Mouse (Mus musculus) kidney, postnatal 0 days (tissue): ENCODE data around the gene Palm. TPM values are rescaled to one million over a fixed set of nuclear protein-coding genes. Genes with fewer than 3 reads are reported as not detected.

Experiments used
- ATAC-seq: fragments of 200-750 bp; cut with Nextera tagmentation; replicated peaks from 2 replicates; pipeline ENCODE4 v1.8.0; 2017; ENCODE audit warnings: low read depth, moderate number of reproducible peaks, moderate TSS enrichment, moderate library complexity; ENCODE audit not compliant: low FRiP score
- DNase-seq: peaks from one replicate; pipeline ENCODE4 v3.0.0-alpha.2; 2016; ENCODE audit warnings: low spot score
- H3K27ac ChIP-seq: fragments of 300-500 bp; sonication (generic); 2 replicates; pipeline ENCODE4 v1.5.1; 2014; ENCODE audit warnings: mild to moderate bottlenecking
- H3K27me3 ChIP-seq: fragments of 300-500 bp; sonication (generic); 2 replicates; pipeline ENCODE4 v1.6.1; 2014; ENCODE audit warnings: low read length, mixed read lengths; ENCODE audit not compliant: insufficient read depth
- H3K36me3 ChIP-seq: fragments of 300-500 bp; sonication (generic); 2 replicates; pipeline ENCODE4 v1.6.1; 2014; ENCODE audit warnings: low read length, mixed read lengths; ENCODE audit not compliant: insufficient read depth
- H3K4me1 ChIP-seq: fragments of 300-500 bp; sonication (generic); replicated peaks from 2 replicates; pipeline ENCODE4 v1.6.1; 2014; ENCODE audit warnings: antibody characterized with exemption, low read length, mixed read lengths; ENCODE audit not compliant: insufficient read depth
- H3K4me2 ChIP-seq: fragments of 300-500 bp; sonication (generic); 2 replicates; pipeline ENCODE4 v1.6.1; 2014; ENCODE audit warnings: mild to moderate bottlenecking, low read length, moderate library complexity, mixed read lengths
- H3K4me3 ChIP-seq: fragments of 300-500 bp; sonication (generic); replicated peaks from 2 replicates; pipeline ENCODE4 v1.5.1; 2014; ENCODE audit warnings: low read depth, low read length
- H3K9ac ChIP-seq: fragments of 300-500 bp; sonication (generic); 2 replicates; pipeline ENCODE4 v1.6.1; 2014; ENCODE audit warnings: low read depth, low read length
- H3K9me3 ChIP-seq: fragments of 300-500 bp; sonication (generic); replicated peaks from 2 replicates; pipeline ENCODE4 v1.6.1; 2016; ENCODE audit warnings: low read length, inconsistent platforms, mixed read lengths
- CTCF ChIP-seq: IDR thresholded peaks from 2 replicates; pipeline ENCODE4 v1.5.1; 2016; ENCODE audit warnings: antibody characterized with exemption, low read depth, mild to moderate bottlenecking, moderate library complexity
- WGBS: fragments of 180-500 bp; shearing (Covaris S2); extraction: QIAGEN DNeasy Blood & Tissue Kit; methylation state at CpG from one replicate; pipeline ENCODE4 v1.1.7; 2014; 5-methylcytosine and 5-hydroxymethylcytosine counted together
- polyA plus RNA-seq: library from polyadenylated mRNA; unstranded; fragments of >200 nt; fragmentation: Nextera tagmentation; extraction: Ambion mirVana; gene quantifications from 2 replicates; pipeline ENCODE4 v1.2.1, GENCODE M21; 2015

The Palm gene
- polyA plus RNA-seq, 1 experiment from 2014 or later = 132 TPM

DNA sequence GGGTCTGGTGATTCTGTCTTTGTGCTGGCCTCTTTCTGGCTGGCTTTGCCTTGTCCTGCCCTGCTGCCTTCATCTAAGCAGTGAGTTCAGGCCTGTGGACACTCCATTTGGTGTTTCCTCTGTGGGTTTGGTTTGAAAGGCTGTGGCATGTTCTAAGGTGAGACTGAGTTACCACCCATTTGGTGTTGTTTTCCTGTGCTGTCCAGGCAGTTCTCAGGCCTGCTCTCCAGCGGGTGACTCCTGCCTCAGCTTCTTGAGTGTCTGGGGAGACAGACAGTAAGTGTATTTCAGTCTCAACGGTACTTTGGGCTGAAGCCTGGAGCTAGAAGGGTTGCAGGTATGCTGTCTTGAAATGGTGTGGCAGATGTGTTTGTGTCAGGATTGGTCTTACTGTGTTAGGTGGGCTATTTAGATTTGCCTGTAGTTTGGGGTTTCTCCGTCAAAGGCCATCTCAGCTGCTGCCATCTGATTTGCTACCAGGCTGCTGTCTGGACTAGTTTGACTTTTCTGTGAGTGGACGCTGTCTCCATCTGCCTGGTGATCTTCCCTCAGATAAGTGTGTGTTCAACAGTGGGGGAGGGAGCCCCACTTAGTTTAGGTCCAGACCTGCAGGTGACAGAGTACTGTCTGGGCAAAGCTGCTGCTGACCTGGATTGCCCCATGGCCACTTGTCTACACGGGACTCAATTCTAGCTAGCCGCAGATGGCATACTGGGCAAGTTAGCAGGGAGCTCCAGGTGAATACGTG is 63.5 kb downstream of the Palm start:
- ATAC-seq (no peak), DNase-seq (no peak)
- H3K27me3 ChIP-seq = no peaks in the 10 kb centered on the region
- peak overlapping the region; percentile 96 for H3K4me3 ChIP-seq
- no peak for TF ChIP-seq CTCF
- H3K4me1 ChIP-seq = peaks cover 52% of the 10 kb centered on the region
- H3K36me3 ChIP-seq = peaks cover 34% of the 10 kb centered on the region
- no peaks in the 10 kb centered on the region for H3K9me3 ChIP-seq
- peak overlapping the region; percentile 99 for H3K9ac ChIP-seq
- 9% methylated on average over 7 of the region's 7 CpGs for WGBS
- peak overlapping the region; percentile 32 for H3K27ac ChIP-seq
- H3K4me2 ChIP-seq = peak overlapping the region; percentile 91

DNA sequence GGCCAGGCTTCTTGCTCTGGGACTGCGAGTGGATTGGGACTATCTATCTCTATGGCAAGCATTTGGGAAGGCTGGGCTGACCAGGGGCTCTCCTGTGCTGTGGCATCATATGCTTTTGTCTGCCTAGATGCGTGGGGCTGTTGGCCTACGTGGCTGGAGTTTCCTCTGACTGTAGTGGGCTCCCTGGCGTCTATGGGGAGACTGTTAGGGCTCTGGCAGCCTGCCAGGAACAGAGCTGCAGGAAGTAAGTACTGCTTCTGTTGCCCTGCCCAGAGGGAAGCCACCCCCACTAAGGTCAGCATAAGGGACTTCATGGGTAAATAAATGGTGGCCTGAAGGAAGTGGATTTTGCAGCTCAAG is 64.1 kb downstream of the Palm start:
- H3K27ac ChIP-seq = peak overlapping the region; percentile 32; the same call in 1 of the 2 replicates
- peak overlapping the region; percentile 99 for H3K9ac ChIP-seq
- WGBS = 1% methylated on average over 4 of the region's 4 CpGs
- ATAC-seq (no peak), DNase-seq (peak; percentile 81)
- peaks cover 48% of the 10 kb centered on the region for H3K4me1 ChIP-seq
- no peaks in the 10 kb centered on the region for H3K27me3 ChIP-seq
- H3K4me3 ChIP-seq = peak overlapping the region; percentile 96
- H3K9me3 ChIP-seq = no peaks in the 10 kb centered on the region
- no peak for TF ChIP-seq CTCF
- peak overlapping the region; percentile 91 for H3K4me2 ChIP-seq
- H3K36me3 ChIP-seq = peaks cover 40% of the 10 kb centered on the region

DNA sequence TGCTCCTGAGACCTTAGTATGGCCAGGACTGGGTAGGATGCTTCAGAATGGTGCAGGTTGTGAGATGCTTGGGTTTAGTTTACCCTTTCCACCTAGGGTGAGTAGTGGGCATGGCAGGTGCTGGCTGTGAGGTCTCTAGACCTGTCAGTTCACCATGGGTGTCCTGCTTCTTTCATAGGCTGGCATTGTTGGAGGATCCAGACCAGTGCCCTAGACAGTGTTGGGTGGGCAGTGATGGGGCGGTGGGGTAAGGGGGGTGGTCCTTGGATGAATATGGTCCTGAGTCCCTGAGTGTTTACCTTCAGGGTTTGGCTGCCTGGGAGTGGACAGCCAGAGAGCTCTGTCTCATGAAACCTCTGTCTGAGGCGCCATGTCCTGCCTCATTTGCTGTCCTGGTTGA is 64.5 kb downstream of the Palm start:
- Histone ChIP-seq H3K27me3 (no peaks in the 10 kb centered on the region), H3K27ac (0 out of 2 replicates have a peak overlapping the region, but pooled peaks have one; percentile 2), H3K4me2 (peak overlapping the region; percentile 91), H3K4me1 (peaks cover 43% of the 10 kb centered on the region), H3K9ac (no peak overlapping the region), H3K9me3 (no peaks in the 10 kb centered on the region), H3K36me3 (peaks cover 44% of the 10 kb centered on the region), H3K4me3 (peak overlapping the region; percentile 96)
- no peak for TF ChIP-seq CTCF
- DNase-seq (no peak), ATAC-seq (no peak)
- WGBS = 59% methylated on average over 2 of the region's 2 CpGs

DNA sequence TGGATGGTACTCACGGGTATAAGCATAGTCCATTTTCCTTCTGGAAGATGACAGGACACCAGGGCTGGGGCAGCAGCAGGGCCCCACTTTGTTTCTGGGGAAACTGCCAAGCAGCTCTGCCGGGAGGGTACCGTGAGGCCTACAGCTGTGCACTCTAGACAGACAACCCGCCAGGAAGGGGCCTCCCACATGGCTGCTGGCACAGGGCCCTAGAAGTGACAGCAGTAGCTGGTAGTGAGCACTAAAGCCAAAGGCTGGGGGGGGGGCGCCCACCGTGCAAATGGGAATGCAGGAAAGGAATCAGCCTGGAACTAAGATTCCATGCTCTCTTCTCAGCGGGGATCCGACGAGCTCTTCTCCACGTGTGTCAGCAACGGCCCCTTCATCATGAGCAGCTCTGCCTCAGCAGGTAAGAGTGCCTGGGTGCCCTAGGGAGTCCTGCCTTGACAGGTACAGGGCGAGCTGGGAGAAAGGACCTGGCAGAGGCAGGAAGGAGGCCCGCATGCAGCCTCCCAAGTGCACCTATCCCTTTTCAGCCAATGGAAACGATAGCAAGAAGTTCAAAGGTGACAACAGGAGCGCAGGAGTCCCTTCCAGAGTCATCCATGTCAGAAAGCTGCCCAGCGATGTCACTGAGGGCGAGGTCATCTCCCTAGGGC is 65.2 kb downstream of the Palm start:
- ATAC-seq = no peak
- no peak for DNase-seq

DNA sequence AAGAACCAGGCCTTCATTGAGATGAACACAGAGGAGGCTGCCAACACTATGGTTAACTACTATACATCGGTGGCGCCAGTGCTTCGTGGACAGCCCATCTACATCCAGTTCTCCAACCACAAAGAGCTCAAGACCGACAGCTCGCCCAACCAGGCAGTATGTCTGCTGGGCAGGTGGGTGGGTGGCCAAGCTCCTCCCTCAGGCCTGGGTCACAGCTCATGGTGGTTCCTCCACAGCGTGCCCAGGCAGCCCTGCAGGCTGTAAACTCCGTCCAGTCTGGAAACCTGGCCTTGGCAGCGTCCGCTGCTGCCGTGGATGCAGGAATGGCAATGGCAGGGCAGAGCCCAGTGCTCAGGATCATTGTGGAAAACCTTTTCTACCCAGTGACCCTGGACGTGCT is 65.7 kb downstream of the Palm start:
- Histone ChIP-seq H3K9me3 (no peaks in the 10 kb centered on the region), H3K4me1 (peaks cover 39% of the 10 kb centered on the region), H3K36me3 (peaks cover 48% of the 10 kb centered on the region), H3K27me3 (no peaks in the 10 kb centered on the region), H3K4me2 (no peak overlapping the region), H3K9ac (no peak overlapping the region), H3K27ac (peak overlapping the region; percentile 25; the same call in 1 of the 2 replicates), H3K4me3 (no peak overlapping the region)
- TF ChIP-seq CTCF = no peak
- DNase-seq (no peak), ATAC-seq (no peak)
- 56% methylated on average over 11 of the region's 11 CpGs for WGBS

More for the DNA sequence above, 65.2 kb downstream of the Palm start:
- Histone ChIP-seq H3K36me3 (peaks cover 47% of the 10 kb centered on the region), H3K27ac (0 out of 2 replicates have a peak overlapping the region, but pooled peaks have one; percentile 2), H3K4me1 (peaks cover 39% of the 10 kb centered on the region), H3K9me3 (no peaks in the 10 kb centered on the region), H3K4me2 (peak overlapping the region; percentile 91), H3K4me3 (peak overlapping the region; percentile 96; the same call in 1 of the 2 replicates), H3K9ac (0 out of 2 replicates have a peak overlapping the region, but pooled peaks have one; percentile 27), H3K27me3 (no peaks in the 10 kb centered on the region)
- WGBS = 33% methylated on average over 17 of the region's 17 CpGs
- TF ChIP-seq CTCF = no peak

DNA sequence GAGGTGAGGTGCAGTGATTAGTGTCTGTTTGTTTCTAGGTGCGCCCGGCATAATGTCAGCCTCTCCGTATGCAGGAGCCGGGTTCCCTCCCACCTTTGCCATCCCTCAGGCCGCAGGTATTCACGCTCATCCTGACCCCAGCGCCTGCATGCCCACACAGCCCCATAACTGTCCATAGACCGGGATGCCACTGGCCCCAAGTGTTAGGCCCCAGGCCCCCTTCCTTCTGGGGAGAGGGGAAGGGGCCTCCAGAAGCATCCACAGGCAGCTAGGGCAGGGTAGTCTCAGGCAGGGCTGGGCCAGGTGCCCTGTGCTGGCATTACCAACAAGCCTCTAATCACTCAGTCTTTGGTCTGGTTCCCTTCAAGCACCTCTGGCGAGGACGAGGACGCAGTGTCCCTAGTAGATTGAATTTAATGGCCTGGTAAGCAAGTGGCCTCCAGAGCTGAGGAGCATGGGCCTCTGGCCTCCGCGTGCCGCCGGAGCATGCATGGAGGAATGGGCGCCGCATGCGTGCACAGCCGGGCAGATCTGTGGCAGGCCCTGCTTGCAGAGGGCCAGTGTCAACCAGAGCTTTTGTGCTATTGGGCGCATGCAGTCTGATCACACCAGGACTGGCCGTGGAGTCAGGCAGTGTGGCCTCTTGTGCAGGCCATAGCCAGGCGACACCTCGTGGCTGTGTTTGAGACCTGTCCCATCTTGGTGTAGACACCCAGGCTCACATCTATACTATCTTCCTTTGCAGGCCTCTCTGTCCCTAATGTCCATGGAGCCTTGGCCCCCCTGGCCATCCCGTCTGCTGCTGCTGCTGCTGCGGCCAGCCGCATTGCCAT is 66.9 kb downstream of the Palm start:
- no peaks in the 10 kb centered on the region for H3K9me3 ChIP-seq
- no peak for TF ChIP-seq CTCF
- H3K27me3 ChIP-seq = no peaks in the 10 kb centered on the region
- peaks cover 39% of the 10 kb centered on the region for H3K4me1 ChIP-seq
- DNase-seq (no peak), ATAC-seq (no peak)
- 81% methylated on average over 26 of the region's 26 CpGs for WGBS
- peaks cover 56% of the 10 kb centered on the region for H3K36me3 ChIP-seq
- H3K4me2 ChIP-seq = no peak overlapping the region
- H3K4me3 ChIP-seq = no peak overlapping the region
- no peak overlapping the region for H3K9ac ChIP-seq
- H3K27ac ChIP-seq = peak overlapping the region; percentile 36; the same call in 1 of the 2 replicates
